Mouse (Mus musculus): Measurements from ENCODE around the gene Hrh3.

Gene Hrh3

DNA sequence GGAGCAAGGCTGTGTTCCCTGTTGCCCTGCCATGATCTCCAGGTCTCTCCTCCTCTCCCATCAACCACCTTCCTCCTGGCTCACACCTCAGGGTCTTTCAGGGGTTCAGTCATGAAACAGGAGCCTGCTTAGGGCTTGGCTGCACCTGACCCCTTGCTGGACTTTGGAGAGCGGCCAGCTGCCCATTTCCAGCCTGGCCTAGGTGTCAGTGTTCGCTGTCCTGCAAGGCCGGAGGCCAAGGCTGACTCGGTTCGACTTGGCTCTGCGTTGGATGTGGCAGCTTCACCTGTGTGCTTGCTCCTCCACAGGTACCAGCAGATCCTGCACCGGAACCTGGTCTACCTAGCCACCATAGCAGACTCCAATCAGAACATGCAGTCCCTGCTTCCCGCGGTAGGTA is 51.3 kb downstream of the Hrh3 start:
- DNase-seq, result no peak

DNA sequence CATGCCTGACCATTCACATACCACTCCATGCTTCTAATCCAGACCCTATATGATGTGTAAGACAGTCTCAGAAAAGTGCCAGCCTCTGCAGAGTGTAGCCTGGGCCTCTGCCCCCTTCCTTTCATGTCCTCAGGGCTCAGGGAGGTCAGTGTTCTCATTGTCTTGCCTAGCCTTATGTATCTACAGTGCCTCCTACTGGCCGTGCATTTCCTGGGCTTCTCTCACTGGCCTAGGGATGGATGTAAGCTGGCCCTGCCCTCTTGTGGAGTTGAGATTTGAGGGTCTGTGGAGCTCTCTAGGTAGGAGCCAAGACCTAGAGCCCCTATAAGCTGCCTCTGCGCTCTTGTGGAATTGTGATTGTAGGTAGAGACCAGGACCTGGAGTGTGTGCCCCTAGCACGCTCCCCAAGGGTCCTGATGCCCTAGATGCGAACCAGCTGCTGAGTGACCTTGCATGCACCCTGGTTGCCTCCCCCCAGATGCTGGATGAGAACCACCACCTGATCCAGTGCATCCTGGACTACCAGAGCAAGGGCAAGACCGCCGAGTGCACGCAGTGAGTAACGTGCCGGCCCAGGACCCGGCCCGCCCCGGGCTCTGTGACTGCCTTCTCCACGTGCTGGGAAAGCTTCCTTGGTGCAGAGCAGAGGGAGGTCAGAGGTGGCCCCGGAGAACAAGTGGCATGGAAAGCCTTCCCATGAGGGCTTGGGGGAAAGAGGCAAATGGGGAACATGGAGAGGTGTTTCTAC is 52.1 kb downstream of the Hrh3 start:
- no peak for DNase-seq

DNA sequence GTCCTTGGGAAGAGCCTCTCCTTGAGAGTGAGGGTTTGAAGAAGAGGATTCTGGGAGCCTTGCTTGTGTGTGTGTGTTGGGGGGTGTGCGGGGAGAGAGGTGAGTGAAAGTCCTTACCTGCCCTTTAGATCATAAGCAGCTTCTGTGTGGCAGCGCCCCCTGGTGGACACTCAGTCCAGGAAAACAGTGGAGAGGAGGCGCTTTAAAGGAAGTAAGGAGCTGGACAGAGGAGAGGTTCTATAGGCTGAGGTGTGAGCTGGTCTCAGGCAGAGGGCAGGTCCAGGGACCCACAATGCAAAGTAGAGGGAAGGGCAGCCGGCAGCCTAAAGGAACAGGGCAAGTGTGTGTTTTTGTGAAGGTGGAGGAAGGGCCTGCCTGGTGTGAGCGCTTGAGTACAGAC is 53.3 kb downstream of the Hrh3 start:
- peak; percentile 81 for DNase-seq
